Mouse (Mus musculus): ENCODE results near the gene Iqcf4. TPM values are rescaled to one million over a fixed set of nuclear protein-coding genes. Genes with fewer than 3 reads are reported as not detected.
"Not testable (repeated sequence)": the region's sequence is repeated elsewhere in the genome, so short reads cannot be mapped to it uniquely, and the experiment has no call there.

Gene Iqcf4
- total RNA-seq (2021), result not detected
- long read RNA-seq, experiment 1, result 0 reads
- long read RNA-seq, experiment 2, result 0 reads

GRCm38 (mm10) chr9:106570896-106571295, at the start of gene Iqcf4:
Gene Iqcf4, minus strand, starts transcription at chr9:106570996.
- intact Hi-C loops (cut with DNase I), result no loop called here
- Histone ChIP-seq H3K27ac (no peak within 1 kb of the TSS), H3K4me3 (no peak within 1 kb of the TSS)
- no peak for TF ChIP-seq CTCF (IDR thresholded peaks at IDR 0.05)
- no peak for DNase-seq

GRCm38 (mm10) chr9:106617496-106617895, 46.7 kb upstream of the Iqcf4 start:
- intact Hi-C loops (cut with DNase I), result no loop called here
- no peak for TF ChIP-seq CTCF (IDR thresholded peaks at IDR 0.05)
- DNase-seq, result no peak

GRCm38 (mm10) chr9:106616306-106616705, 45.5 kb upstream of the Iqcf4 start:
- no peak overlapping the region for H3K27ac ChIP-seq
- no peak for DNase-seq
- no peak for TF ChIP-seq CTCF (IDR thresholded peaks at IDR 0.05)
- intact Hi-C loops (cut with DNase I), result no loop called here
- H3K4me3 ChIP-seq, result no peak overlapping the region

More at GRCm38 (mm10) chr9:106617496-106617895, 46.7 kb upstream of the Iqcf4 start:
- no peak overlapping the region for H3K4me3 ChIP-seq
- no peak overlapping the region for H3K27ac ChIP-seq

GRCm38 (mm10) chr9:106614616-106615015, 43.8 kb upstream of the Iqcf4 start:
- no peak for DNase-seq
- Histone ChIP-seq H3K27ac (no peak overlapping the region), H3K4me3 (no peak overlapping the region)
- no peak for TF ChIP-seq CTCF (IDR thresholded peaks at IDR 0.05)
- intact Hi-C loops (cut with DNase I), result no loop called here

- DNase-seq, result no peak
- TF ChIP-seq CTCF (IDR thresholded peaks at IDR 0.05), result no peak
- H3K27ac ChIP-seq, result no peak overlapping the region
- no peak overlapping the region for H3K4me3 ChIP-seq
- intact Hi-C loops (cut with DNase I), result no loop called here
These were observed 43.2 kb upstream of the Iqcf4 start for GRCm38 (mm10) chr9:106613951-106614350.

GRCm38 (mm10) chr9:106610727-106611126, 39.9 kb upstream of the Iqcf4 start:
- intact Hi-C loops (cut with DNase I), result no loop called here
- H3K4me3 ChIP-seq, result no peak overlapping the region

GRCm38 (mm10) chr9:106600546-106600945, 29.8 kb upstream of the Iqcf4 start:
- peak; percentile 65 for TF ChIP-seq CTCF (IDR thresholded peaks at IDR 0.05)
- intact Hi-C loops (cut with DNase I), result no loop called here
- Histone ChIP-seq H3K27ac (no peak overlapping the region), H3K4me3 (no peak overlapping the region)
- DNase-seq, result peak; percentile 25

More at GRCm38 (mm10) chr9:106610727-106611126, 39.9 kb upstream of the Iqcf4 start:
- no peak overlapping the region for H3K27ac ChIP-seq
- TF ChIP-seq CTCF (IDR thresholded peaks at IDR 0.05), result no peak
- DNase-seq, result no peak

GRCm38 (mm10) chr9:106598466-106598865, 27.7 kb upstream of the Iqcf4 start:
- DNase-seq, result no peak
- TF ChIP-seq CTCF (IDR thresholded peaks at IDR 0.05), result no peak
- H3K4me3 ChIP-seq, result no peak overlapping the region
- intact Hi-C loops (cut with DNase I), result no loop called here
- no peak overlapping the region for H3K27ac ChIP-seq

- intact Hi-C loops (cut with DNase I), result no loop called here
- H3K4me3 ChIP-seq, result no peak overlapping the region
- TF ChIP-seq CTCF (IDR thresholded peaks at IDR 0.05), result no peak
- no peak for DNase-seq
- no peak overlapping the region for H3K27ac ChIP-seq
These were observed 25.0 kb upstream of the Iqcf4 start for GRCm38 (mm10) chr9:106595836-106596235.

- H3K27ac ChIP-seq; intact Hi-C loops (cut with DNase I); H3K4me3 ChIP-seq; DNase-seq: not testable (repeated sequence)
These were observed 24.6 kb upstream of the Iqcf4 start for GRCm38 (mm10) chr9:106595402-106595801.

- no peak for DNase-seq
- Histone ChIP-seq H3K4me3 (no peak overlapping the region), H3K27ac (no peak overlapping the region)
- intact Hi-C loops (cut with DNase I), result no loop called here
- no peak for TF ChIP-seq CTCF (IDR thresholded peaks at IDR 0.05)
These were observed 21.4 kb upstream of the Iqcf4 start for GRCm38 (mm10) chr9:106592158-106592557.

- intact Hi-C loops (cut with DNase I), result no loop called here
- TF ChIP-seq CTCF (IDR thresholded peaks at IDR 0.05), result no peak
- Histone ChIP-seq H3K4me3 (no peak overlapping the region), H3K27ac (no peak overlapping the region)
- DNase-seq, result no peak
These were observed 11.8 kb upstream of the Iqcf4 start for GRCm38 (mm10) chr9:106582552-106582951.

- no peak for TF ChIP-seq CTCF (IDR thresholded peaks at IDR 0.05)
- Histone ChIP-seq H3K27ac (no peak overlapping the region), H3K4me3 (no peak overlapping the region)
- intact Hi-C loops (cut with DNase I), result no loop called here
- no peak for DNase-seq
These were observed 9.2 kb upstream of the Iqcf4 start for GRCm38 (mm10) chr9:106580016-106580415.

GRCm38 (mm10) chr9:106576112-106576511, 5.3 kb upstream of the Iqcf4 start:
- no peak for TF ChIP-seq CTCF (IDR thresholded peaks at IDR 0.05)
- Histone ChIP-seq H3K27ac (no peak overlapping the region), H3K4me3 (no peak overlapping the region)
- intact Hi-C loops (cut with DNase I), result no loop called here
- no peak for DNase-seq
